Mouse (Mus musculus): ENCODE results near the gene Abce1. TPM values are rescaled to one million over a fixed set of nuclear protein-coding genes. Genes with fewer than 3 reads are reported as not detected.
"Not testable (repeated sequence)": the region's sequence is repeated elsewhere in the genome, so short reads cannot be mapped to it uniquely, and the experiment has no call there.

The Abce1 gene
- polyA plus RNA-seq, 1 experiment from 2014 or later, result 58.2 TPM

DNA sequence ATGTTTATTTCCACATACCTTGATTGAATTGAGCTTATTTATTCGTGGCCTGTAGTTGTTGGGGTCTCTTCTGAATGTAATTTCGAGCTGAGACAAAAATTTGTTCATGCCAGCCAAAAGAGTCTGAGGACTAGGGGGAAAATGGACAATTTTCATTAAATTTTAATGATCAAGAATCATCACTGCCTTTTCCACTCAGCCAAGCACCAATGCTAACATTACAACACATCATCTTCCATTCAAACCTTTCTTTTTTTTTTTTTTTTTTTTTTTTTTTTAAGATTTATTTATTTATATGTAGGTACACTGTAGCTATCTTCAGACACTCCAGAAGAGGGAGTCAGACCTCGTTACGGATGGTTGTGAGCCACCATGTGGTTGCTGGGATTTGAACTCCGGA is 25.6 kb downstream of the Abce1 start:
- H3K27ac ChIP-seq, result not testable (repeated sequence)

DNA sequence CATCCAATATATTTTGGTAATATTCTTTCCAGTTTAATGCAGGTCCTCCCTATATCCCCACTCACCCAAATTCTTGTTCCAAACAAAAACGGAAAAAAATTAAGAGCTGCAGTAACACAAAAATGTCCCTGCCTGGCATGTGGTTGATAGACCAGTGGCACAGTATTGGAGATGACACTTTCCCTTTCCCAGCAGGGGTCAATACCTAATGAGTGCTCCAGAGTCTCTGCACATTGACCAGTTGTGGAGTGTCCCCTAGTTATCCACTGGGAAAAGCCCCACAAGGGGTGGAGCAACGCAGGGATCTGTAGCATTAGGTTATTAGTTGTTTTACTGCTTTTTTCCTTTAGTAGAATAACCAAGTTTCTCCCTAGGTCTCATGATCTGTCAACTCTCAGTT is 30.6 kb downstream of the Abce1 start:
- peak overlapping the region; percentile 53 for H3K9ac ChIP-seq
- H3K4me2 ChIP-seq, result peak overlapping the region; percentile 84
- H3K27me3 ChIP-seq, result no peaks in the 10 kb centered on the region
- ATAC-seq (replicated peaks; ENCODE audit: insufficient number of reproducible peaks, insufficient read depth, low FRiP score, low read depth), result no peak
- WGBS, result 35% methylated on average over 2 of the region's 2 CpGs
- H3K36me3 ChIP-seq, result peaks cover 37% of the 10 kb centered on the region
- H3K4me3 ChIP-seq, result peak overlapping the region; percentile 64
- H3K4me1 ChIP-seq (replicated peaks), result peaks cover 4% of the 10 kb centered on the region
- H3K27ac ChIP-seq, result no peak overlapping the region
- H3K9me3 ChIP-seq (replicated peaks), result no peaks in the 10 kb centered on the region

More for the DNA sequence above, 25.6 kb downstream of the Abce1 start:
- H3K9ac ChIP-seq; H3K9me3 ChIP-seq (replicated peaks); H3K4me3 ChIP-seq; H3K27me3 ChIP-seq; ATAC-seq (replicated peaks; ENCODE audit: insufficient number of reproducible peaks, insufficient read depth, low FRiP score, low read depth); H3K4me2 ChIP-seq; H3K4me1 ChIP-seq (replicated peaks): not testable (repeated sequence)
- 90% methylated on average over 5 of the region's 5 CpGs for WGBS
- H3K36me3 ChIP-seq, result peaks cover 71% of the 10 kb centered on the region

DNA sequence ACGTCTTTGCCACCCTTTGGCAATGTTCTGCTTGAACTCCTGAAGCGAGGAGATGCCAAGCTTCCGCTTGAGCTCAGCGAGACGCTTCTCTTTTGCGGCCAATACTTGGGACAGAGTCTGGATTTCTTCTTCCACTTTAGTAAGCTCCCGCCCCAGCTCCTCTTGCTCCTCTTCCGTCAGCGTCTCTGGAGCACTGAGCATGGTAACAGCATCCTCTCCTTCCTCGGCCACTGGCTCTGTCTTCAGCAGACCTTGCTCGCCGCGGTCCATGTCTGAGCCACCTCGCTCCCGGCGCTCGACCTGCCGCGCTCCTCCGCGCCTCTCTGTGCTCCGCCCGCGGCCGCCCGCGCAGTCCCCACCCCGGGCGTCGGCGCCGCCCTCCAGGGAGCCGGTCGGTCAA is 31.0 kb downstream of the Abce1 start:
- H3K4me3 ChIP-seq, result peak overlapping the region; percentile 64
- peak; percentile 74 for ATAC-seq (replicated peaks; ENCODE audit: insufficient number of reproducible peaks, insufficient read depth, low FRiP score, low read depth)
- peaks cover 4% of the 10 kb centered on the region for H3K4me1 ChIP-seq (replicated peaks)
- H3K27ac ChIP-seq, result no peak overlapping the region
- H3K9me3 ChIP-seq (replicated peaks), result no peaks in the 10 kb centered on the region
- WGBS, result 2% methylated on average over 34 of the region's 34 CpGs
- H3K4me2 ChIP-seq, result peak overlapping the region; percentile 84
- peaks cover 35% of the 10 kb centered on the region for H3K36me3 ChIP-seq
- no peaks in the 10 kb centered on the region for H3K27me3 ChIP-seq
- H3K9ac ChIP-seq, result peak overlapping the region; percentile 53

DNA sequence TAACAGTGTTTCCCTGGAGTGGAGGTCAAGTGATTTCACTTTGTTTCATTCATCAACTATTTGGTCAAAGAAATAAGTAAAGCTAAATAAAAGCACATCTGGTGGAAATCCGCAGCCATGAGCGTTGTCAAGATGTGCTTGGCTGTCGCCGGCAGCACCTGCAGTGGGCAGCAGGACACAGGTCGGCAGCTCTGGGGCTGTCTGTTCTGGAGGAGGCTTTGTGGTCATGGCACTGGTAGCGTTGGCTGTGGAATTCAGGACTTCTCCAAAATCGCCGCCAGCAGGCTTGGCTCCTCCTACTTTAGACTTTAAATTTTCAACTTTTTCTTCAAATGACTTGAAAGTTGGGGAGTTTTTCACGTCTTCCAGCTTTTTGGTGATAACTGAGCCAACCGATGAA is 31.5 kb downstream of the Abce1 start:
- Histone ChIP-seq H3K36me3 (peaks cover 33% of the 10 kb centered on the region), H3K4me3 (peak overlapping the region; percentile 64), H3K9ac (peak overlapping the region; percentile 53), H3K4me2 (peak overlapping the region; percentile 84)
- not testable (repeated sequence) for H3K4me1 ChIP-seq (replicated peaks); H3K27ac ChIP-seq; H3K27me3 ChIP-seq; ATAC-seq (replicated peaks; ENCODE audit: insufficient number of reproducible peaks, insufficient read depth, low FRiP score, low read depth); H3K9me3 ChIP-seq (replicated peaks)
- WGBS, result 31% methylated on average over 10 of the region's 10 CpGs

DNA sequence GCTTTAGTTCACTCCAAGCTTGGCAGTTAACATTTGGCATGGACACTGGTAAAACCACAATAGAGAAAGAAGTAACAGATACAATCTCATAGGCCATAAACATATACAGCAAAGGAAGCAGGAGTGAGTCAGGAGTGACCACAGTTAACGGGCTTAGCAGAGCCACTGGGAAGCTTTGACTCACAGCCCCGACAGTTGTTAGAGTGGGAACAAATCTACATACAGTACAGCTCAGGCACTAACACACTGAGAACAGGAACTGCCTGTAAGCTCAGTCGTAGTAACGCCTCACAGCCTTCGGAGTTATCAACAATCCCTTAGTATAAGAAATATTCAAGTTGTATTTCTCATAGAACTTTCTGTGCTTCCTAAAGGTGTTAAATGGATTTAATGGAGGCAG is 32.5 kb downstream of the Abce1 start:
- Histone ChIP-seq H3K9me3 (replicated peaks) (no peaks in the 10 kb centered on the region), H3K27me3 (no peaks in the 10 kb centered on the region), H3K4me1 (replicated peaks) (peaks cover 4% of the 10 kb centered on the region), H3K36me3 (peaks cover 33% of the 10 kb centered on the region), H3K4me2 (no peak overlapping the region), H3K4me3 (no peak overlapping the region), H3K27ac (no peak overlapping the region), H3K9ac (no peak overlapping the region)
- ATAC-seq (replicated peaks; ENCODE audit: insufficient number of reproducible peaks, insufficient read depth, low FRiP score, low read depth), result no peak
- WGBS, result 59% methylated on average over 5 of the region's 5 CpGs

DNA sequence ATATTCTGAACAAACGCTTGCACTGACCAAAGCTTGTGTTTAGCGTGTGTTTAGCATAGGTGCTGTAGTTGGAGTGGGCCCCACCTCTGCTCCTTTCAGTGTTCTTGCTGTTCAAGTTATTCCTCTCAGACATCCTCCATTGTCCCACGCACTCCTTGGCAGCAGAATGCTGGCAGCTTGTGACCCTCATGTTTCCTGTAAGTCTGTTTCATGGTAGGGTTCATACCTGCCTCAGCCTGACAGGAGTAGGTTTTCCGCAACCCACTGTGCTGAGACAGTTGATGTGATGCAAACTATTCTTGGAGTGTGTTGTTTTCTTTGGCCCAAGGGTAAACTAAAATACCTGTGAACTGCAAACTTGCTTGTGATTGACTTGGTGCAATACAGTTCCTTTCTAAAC is 35.1 kb downstream of the Abce1 start:
- peaks cover 43% of the 10 kb centered on the region for H3K36me3 ChIP-seq
- no peak overlapping the region for H3K4me2 ChIP-seq
- no peak for ATAC-seq (replicated peaks; ENCODE audit: insufficient number of reproducible peaks, insufficient read depth, low FRiP score, low read depth)
- H3K9ac ChIP-seq, result no peak overlapping the region
- WGBS, result 79% methylated on average over 4 of the region's 4 CpGs
- H3K9me3 ChIP-seq (replicated peaks), result no peaks in the 10 kb centered on the region
- H3K4me3 ChIP-seq, result no peak overlapping the region
- H3K27ac ChIP-seq, result no peak overlapping the region
- no peaks in the 10 kb centered on the region for H3K27me3 ChIP-seq
- peaks cover 4% of the 10 kb centered on the region for H3K4me1 ChIP-seq (replicated peaks)

DNA sequence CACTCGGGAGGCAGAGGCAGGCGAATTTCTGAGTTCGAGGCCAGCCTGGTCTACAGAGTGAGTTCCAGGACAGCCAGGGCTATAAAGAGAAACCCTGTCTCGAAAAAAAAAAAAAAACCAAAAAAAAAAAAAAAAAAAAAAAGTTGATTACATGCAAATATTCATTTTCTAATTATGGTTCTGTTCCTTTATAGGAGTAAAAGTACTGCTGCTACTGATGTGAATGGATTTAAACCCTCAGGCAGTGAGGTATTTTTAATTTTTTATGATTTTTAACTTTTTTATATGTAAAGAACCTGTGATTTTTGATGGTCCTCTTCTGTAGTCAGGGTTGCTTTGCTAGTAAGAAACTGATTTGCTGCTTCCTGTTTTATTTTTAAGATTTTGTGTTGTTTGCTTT is 52.8 kb downstream of the Abce1 start:
- ATAC-seq (replicated peaks; ENCODE audit: insufficient number of reproducible peaks, insufficient read depth, low FRiP score, low read depth); H3K9ac ChIP-seq; H3K27me3 ChIP-seq; H3K4me3 ChIP-seq; H3K4me1 ChIP-seq (replicated peaks); H3K4me2 ChIP-seq; H3K9me3 ChIP-seq (replicated peaks); H3K27ac ChIP-seq: not testable (repeated sequence)
- WGBS, result 70% methylated on average over 4 of the region's 4 CpGs
- peaks cover 52% of the 10 kb centered on the region for H3K36me3 ChIP-seq

DNA sequence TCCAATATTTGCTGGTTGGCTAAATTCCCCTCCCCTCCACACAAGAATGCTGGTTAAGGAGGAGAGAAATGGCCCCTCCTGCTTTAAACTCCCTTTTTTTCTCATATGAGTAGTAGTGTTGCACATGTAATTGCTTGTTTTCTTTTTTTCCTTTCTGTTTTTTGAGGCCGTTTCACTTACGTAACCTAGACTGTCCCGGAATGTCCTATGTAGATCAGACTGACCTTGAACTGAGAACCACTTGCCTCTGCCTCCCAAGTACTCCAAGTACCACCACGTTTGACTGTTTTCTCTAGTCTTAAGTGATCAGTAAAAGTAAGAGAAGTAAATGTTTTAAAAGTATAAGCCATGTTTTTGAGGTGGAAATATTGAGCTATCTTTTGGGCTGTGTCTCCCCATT is 57.8 kb downstream of the Abce1 start:
- 61% methylated on average over 4 of the region's 4 CpGs for WGBS
- Histone ChIP-seq H3K4me3 (no peak overlapping the region), H3K4me2 (no peak overlapping the region), H3K4me1 (replicated peaks) (peaks cover 2% of the 10 kb centered on the region; the same call in 1 of the 2 replicates), H3K27ac (0 out of 2 replicates have a peak overlapping the region, but pooled peaks have one; percentile 28), H3K9ac (no peak overlapping the region), H3K36me3 (peaks cover 17% of the 10 kb centered on the region), H3K27me3 (no peaks in the 10 kb centered on the region), H3K9me3 (replicated peaks) (no peaks in the 10 kb centered on the region)
- no peak for ATAC-seq (replicated peaks; ENCODE audit: insufficient number of reproducible peaks, insufficient read depth, low FRiP score, low read depth)

DNA sequence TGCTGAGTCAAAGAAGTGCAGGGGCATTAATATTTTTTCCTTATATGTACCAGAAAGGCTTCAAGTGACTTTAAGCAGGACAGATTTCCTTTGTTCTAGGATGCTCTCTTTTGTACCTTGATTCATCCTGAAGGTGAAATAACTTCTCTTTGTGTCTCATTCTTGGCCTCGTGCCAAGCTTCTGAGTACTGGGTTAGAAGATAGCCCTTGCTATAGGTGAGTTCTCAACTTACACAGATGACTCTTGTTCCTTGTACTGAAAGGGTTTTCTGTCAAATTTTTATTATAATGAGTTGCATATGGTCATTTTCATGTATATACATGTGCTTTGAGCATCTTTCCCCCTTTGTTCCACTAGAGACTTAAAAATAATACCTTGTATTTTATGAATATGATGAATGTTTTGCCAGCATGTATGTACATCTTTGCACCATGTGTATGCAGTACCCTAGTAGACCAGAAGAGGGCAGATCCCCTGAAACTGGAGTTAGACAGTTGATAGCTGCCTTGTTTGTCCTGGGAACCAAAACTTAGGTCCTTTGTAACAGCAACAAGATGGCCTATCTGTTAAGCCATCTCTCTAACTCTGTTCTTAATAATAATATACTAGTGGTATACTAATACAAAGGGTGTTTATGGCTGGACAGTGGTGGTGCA is 61.3 kb downstream of the Abce1 start:
- ATAC-seq (replicated peaks; ENCODE audit: insufficient number of reproducible peaks, insufficient read depth, low FRiP score, low read depth), result no peak
- Histone ChIP-seq H3K4me2 (no peak overlapping the region), H3K9me3 (replicated peaks) (no peaks in the 10 kb centered on the region), H3K27me3 (no peaks in the 10 kb centered on the region), H3K27ac (no peak overlapping the region), H3K36me3 (peaks cover 19% of the 10 kb centered on the region), H3K4me1 (replicated peaks) (peaks cover 2% of the 10 kb centered on the region; the same call in 1 of the 2 replicates), H3K4me3 (no peak overlapping the region), H3K9ac (no peak overlapping the region)
- WGBS, result 67% methylated on average over 1 of the region's 1 CpGs

DNA sequence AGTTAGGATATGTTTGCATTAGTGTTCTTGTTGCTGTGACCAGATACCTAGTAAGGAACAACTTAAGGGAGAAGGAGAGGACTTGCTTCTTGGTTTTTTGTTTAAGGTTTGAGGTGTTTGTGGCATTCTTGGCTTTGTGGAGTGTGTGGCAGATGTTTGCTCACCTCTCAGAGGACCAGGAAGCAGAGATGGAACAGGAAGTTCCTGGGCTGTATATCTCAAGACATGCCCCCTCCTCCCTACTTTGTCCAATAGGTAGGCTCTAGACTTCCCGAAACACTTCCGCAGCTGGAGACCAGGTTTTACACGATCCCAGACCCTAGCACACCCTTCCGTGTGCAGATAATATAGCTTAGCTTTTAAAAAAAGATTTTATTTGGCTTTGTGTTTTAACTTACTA is 62.0 kb downstream of the Abce1 start:
- peaks cover 21% of the 10 kb centered on the region for H3K36me3 ChIP-seq
- no peaks in the 10 kb centered on the region for H3K27me3 ChIP-seq
- ATAC-seq (replicated peaks; ENCODE audit: insufficient number of reproducible peaks, insufficient read depth, low FRiP score, low read depth), result no peak
- H3K27ac ChIP-seq, result 0 out of 2 replicates have a peak overlapping the region, but pooled peaks have one; percentile 1
- 82% methylated on average over 4 of the region's 4 CpGs for WGBS
- no peaks in the 10 kb centered on the region for H3K9me3 ChIP-seq (replicated peaks)
- H3K4me3 ChIP-seq, result no peak overlapping the region
- no peak overlapping the region for H3K4me2 ChIP-seq
- H3K4me1 ChIP-seq (replicated peaks), result peaks cover 2% of the 10 kb centered on the region; the same call in 1 of the 2 replicates
- no peak overlapping the region for H3K9ac ChIP-seq

DNA sequence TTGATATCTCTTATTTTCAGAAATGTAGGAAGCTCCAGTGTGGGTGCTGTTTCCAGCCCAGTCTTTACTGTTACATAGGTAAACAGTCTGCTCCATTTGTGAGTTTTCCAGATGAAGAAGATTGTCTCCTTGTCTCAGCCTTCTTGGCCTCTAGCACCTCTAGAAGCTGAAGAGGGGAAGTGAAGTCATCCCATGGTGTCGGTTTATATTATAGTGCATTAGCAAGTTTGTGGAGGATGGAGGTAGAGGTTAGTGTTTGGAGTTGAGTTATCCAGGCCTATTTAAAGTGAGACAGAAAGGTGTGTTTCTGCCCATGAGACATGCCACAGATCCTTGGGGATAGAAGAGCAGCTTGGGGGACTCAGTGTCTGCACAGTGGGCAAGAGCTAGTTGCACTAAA is 70.4 kb downstream of the Abce1 start:
- Histone ChIP-seq H3K27ac (peak overlapping the region; percentile 99), H3K27me3 (no peaks in the 10 kb centered on the region), H3K9me3 (replicated peaks) (no peaks in the 10 kb centered on the region), H3K4me1 (replicated peaks) (peaks cover 28% of the 10 kb centered on the region), H3K36me3 (peaks cover 15% of the 10 kb centered on the region), H3K4me3 (peak overlapping the region; percentile 96), H3K9ac (peak overlapping the region; percentile 50), H3K4me2 (peak overlapping the region; percentile 71)
- 6% methylated on average over 1 of the region's 1 CpGs for WGBS
- ATAC-seq (replicated peaks; ENCODE audit: insufficient number of reproducible peaks, insufficient read depth, low FRiP score, low read depth), result no peak

Measured in heart, embryonic 15.5 days (tissue).